Mouse (Mus musculus): ENCODE data around the gene Idnk.
"Not testable (repeated sequence)": the region's sequence is repeated elsewhere in the genome, so short reads cannot be mapped to it uniquely, and the experiment has no call there.

The Idnk gene

DNA sequence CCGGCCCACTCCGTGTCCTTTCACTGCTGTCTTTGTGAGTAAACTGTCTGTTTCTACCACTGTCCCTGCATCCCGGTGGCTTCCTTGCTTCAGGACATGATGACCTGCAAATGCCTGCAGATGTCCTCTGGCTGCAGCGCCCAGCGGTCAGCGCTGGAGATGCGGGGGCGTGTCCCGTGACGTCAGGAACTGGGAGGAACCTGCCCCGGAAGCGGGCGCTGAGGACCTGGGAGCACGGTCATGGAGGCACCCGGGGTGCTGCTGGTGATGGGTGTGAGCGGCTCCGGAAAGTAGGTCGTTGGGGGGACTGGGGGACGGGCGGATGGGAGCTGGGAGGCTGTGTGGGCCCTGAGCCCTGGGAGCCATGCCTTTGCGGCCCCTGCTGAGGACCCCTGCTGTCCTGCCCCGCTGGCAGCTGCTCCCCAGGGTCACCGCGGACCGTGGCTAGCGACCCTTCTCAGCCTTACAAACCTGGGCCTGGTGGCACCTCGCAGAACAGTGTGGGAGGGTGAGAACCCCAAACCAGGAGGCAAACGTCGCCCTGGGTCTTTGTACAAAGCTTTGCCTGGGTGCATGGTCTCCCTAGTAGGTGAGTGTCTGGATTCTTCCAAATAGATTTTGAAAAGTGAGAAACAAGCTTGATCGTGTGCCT, at the start of gene Idnk:
TSS of gene Idnk (plus strand) at position 203 of the 652 bp plus-strand sequence.
- CTCF ChIA-PET: interaction anchor here (0.9 to 1.3 kb wide), 2 partner anchors 33 to 76 kb away, joined by 3 read pairs; no protein-coding TSS in a partner anchor

DNA sequence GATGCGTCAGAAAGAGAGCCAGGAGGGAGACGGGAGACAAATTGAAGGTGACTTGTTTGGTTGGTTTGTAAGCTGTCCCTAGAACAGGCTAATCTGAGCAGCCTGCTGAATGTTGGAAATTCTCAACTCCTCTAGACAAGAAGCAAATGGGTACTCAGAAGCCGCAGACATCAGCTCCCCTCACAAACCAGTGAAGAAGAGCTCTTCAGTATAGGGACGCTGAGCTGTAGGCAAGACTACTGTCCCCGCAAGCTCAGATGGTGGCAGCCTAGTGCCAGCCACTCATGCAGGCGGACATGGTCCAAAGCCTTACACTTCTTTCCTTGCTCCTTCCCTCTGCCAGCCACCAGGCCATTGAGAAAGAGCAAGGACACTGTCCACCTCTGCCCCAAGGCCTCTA, 46.1 kb upstream of the Idnk start:
- CTCF ChIA-PET: no interaction called here

DNA sequence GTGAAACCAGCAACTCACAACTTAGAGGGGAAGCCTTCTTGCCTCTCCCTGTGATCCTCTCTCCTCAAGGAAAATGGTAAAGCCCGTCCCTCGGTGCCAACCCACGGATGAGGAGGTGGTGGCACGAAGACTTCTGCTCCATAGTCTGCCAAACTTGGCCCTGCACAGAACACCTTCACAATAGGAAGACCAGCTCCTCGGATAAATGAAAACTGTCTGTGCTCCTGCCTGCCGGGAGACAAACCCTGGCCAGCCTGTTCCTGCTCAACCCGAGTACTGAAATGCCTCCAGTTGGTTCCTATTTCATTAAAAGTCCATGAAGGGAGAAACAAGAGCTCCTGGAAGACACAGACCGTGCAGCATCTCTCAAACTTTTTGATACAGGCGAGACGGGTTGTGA, 45.3 kb upstream of the Idnk start:
- CTCF ChIA-PET: no interaction called here

DNA sequence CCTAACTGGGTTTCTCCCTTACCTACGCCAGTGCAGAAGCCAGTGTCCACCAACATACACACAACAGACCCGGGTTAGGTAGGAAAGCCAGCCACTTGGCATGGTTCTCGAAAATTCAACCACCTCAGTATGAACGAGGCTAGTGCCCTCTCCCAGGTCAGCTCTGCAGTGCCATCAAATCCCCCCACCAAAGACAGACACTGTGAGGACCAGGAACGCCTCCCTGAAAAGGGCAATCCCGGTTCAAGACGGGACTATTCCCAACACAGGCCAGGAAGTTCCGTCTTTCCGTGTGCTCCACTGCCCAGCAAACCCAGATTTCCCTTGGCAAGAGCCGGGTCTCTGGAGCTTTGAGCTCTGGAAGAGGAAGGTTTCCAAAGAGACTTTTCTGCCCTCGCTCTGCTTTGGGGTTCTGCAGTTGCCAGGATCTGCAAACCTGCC, 44.8 kb upstream of the Idnk start:
- CTCF ChIA-PET: no interaction called here

DNA sequence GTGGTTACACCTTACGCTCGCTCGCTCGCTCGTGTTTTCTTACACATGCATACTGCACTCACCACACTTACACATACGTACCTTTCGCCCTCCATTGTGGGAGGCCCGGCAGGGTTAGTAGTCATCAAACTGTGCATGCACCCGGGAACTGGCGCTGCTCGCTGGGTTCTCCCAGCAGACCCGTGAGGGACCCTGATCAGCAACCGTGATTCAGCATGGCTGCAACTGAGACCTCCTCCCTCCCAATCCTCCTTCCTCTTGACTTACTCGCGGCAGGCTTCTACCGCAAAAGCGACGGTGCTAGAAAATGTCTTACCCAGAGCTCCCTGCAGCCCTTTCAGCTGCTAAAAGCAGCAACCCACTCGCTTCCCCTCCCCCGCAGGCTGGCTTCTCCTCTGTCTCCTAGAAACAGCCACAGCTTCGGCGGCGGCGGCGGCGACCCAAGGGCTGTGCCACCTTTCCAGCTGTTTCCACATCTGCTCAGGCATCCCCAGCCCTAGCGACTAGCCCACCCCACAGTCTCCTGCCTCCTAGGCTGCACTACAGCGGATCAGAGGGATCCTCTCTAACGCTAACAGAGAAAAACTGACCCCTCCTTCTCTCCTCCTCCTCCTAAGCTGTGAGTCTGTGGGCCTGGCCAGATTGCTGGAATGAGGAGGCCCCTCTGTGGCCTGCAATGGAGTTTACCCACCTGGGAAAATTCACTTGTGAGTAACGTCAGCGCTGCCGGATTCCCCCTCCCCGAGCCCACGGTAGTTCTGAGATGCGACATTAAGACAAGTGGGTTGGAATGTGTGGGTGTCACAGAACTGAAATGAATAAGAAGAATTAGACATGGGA, 44.2 kb upstream of the Idnk start, which contains the start of gene Klhl3:
TSS of gene Klhl3 (minus strand) at position 532 of the 840 bp plus-strand sequence.
- CTCF ChIA-PET: no interaction called here

DNA sequence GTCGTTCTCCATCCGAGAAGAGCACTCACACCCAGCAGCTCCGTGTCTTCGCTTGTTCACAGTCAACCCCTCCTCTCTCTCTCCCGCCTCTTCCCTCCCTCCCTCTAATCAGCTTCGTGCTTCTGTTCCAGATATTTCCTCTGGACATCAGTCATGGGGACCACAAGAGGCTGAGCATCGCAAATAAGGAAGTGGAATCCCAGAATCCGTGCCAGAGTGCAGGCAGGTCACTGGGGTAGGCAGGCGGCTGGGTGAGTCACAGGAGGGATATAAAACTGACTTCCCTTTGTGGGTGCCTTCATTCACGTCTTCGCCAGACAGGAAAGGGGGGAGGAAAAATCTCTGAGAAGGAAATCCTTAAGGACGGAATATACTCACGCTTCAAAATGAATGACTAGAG, 42.2 kb upstream of the Idnk start:
- CTCF ChIA-PET: no interaction called here

DNA sequence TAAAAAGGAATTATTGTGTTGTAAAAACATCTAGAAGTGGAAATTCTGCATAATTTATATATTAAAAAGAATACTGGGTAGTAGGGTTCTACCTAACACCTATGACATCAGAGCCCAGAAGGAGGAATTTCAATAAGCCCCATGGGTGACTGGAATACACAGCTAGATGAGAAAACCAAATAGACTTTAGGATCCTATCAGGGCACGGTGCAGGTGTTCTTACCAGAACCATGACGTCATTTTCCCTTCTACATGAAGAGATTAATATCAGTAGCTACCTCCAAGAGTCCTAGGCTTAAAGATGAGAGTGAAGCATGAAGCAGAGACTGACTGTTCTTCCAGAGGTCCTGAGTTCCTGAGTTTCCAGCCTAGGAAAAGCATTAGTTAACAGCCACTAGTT, 40.6 kb upstream of the Idnk start:
- CTCF ChIA-PET: no interaction called here

DNA sequence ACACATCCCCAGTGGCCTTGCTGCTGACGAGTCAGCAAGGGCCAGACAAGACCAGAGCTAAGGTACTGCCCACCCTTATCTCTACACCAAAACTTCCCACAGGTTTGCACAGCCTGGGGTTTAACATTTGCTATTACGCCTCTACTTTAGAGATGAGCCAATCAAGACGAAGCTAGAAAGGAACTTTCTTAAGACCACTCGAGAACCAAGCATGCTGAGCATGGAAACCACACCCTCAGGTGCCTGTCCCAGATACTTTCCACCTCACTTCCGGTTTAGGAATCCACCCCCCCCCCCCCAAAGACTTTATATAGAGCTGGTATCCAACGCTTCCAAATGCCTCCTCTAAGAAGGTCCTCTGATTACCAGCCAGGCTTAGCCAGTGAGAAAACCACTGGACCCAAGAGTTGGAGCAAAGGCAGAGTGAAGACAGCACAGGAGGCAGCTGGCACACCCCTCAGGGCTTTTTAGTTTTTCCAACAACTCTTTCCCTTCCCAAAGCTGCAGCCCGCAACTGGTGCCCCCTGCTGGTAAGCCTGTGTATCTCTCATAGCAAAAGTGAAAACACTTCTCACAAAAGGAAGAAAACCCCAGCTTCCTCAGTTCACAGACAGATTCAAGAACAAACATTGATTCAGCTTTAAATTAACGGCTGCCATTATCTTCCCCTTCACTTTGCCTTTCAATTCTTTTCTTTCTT, 40.0 kb upstream of the Idnk start:
- CTCF ChIA-PET: no interaction called here

DNA sequence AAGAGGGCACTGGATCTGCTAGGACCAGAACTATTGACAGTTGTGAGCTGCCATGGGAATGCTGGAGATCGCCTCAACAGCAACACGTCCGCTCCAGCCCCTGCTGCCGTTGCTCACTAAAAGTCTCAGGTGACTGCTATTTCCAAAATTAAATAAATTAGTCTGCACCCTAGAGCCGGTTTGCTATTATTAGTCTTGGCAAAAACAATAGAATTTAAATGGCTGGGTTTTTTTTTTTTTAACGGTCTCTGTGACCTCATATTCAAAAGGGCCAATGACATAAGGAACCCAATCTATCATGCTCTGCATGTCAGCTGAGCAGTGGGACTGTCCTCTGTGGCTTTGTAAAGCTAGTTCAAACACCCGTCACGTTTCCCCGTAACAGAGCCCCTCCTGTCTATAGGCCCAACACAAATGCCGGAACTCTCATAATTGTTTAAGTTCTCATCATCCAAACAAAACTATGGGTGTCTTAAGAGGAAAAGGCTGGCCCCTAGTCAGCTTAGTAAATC, 34.6 kb upstream of the Idnk start:
- CTCF ChIA-PET: no interaction called here

DNA sequence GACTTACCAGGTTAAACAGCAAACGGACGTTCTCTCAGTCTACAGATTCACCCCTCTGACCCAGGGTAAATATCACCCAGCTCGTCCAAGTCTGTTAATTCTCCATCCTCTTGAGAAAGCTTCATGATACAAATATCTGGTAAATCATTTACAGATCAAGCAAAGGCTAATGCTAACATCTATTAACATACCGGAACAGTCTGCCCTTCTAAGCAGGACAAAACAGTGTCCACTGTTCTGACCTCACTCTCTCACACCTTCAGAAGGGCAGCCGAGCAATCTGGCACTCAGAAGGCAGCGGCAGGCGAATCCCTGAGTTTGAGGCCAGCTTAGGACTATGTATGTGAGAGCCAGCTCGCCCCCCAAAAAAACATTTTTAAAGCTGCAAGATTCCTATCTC, 34.1 kb upstream of the Idnk start:
- CTCF ChIA-PET: no interaction called here

DNA sequence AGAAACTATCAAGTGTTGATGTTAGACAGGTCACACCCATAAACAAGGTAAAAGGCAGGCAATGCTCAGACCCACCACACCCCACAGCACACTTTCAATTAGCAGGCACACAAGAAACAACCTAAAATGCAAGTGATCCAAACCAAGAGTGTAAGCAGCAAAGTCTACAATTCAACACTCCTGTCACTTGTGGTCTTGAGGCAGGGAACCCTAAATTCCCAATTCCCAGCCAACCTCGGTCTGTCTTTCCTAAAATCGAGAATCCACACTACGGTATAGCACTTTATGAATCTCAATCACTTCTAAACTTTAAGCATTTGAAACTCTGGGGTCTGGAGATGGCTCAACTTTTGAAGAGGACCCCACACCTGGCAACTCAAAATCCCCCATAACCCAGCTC, 33.2 kb upstream of the Idnk start:
- CTCF ChIA-PET: no interaction called here

DNA sequence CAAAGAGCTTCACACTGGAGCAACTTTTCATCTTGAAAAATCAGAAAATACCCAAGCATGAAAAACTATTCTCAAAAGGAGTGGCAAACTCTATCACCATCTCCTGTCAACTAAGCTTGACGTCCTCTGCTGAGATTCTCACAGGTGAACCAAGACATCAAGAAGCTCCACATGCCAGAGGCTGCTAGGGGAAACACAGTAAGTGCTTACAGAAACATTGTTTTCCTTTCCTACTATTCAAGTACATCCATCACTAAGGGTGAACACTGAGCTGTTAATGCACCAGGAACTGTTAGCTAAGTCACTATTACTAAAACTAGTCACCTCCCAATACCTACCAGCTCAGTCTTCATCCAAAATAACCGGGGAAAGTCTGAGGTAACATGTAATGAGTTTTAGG, 32.5 kb upstream of the Idnk start:
- CTCF ChIA-PET: interaction anchor here (0.7 kb wide), 2 partner anchors 33 to 430 kb away, joined by 3 to 7 read pairs; partner anchors contain the start of gene Idnk

DNA sequence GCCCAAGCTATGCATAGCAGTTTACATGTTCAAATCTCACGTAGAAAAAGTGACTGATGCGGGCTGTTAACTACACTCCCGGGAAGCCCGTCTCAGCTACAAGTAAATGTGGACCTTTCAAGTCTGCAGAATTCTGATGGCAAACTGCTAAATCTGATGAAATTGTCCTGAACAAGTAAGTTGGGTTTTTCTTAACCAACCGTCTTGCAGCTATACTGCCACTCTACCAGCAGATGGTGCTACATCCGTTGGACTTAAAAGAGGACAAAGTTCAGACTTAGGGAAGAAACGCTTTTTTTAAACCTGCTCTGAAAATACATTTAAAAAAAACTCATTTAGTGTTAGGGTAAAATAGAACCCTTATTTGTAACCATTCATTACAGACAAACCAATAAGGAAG, 31.3 kb upstream of the Idnk start:
- CTCF ChIA-PET: no interaction called here

DNA sequence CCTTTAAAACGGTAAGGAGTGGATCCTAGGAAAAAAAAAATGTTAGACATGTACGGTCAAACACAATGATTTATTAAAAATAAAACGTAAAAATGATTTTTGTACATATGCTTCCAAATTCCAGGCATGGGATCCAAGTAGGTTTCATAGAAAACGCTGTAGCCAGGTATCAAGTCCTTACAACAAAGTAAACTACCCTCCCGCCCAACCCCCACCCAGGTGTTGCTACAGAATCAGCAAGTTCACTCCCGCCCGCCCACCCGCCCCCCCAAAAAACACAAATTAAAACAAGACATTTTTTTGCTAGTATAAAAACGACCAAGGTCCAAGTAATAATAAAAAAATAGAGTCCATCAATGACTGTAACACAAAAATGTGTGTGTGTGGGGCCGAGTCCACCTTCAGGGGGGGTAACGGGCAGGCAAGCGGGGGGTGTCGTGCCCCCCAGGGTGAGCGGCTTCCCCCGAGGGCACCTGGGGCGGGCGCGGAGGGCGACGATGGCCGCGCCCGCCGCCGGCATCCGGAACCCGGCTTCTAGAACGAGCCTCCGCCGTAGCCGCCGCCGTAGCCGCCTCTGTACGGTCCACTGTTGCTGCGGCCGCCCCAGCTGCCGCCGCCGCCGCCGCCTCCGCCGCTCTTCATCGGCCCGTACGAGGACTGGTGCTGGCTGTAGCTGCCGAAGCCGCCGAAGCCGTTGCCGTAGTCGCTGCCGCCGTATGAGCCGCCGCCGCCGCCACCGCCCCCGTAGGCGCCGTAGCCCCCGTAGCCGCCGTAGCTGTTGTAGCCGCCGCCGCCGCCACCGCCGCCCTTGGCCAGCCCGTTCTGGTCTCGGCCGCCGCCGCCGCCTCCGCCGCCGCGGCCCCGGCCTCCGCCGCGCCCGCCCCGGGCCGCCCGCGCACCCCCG, 30.3 kb upstream of the Idnk start:
- CTCF ChIA-PET: no interaction called here

DNA sequence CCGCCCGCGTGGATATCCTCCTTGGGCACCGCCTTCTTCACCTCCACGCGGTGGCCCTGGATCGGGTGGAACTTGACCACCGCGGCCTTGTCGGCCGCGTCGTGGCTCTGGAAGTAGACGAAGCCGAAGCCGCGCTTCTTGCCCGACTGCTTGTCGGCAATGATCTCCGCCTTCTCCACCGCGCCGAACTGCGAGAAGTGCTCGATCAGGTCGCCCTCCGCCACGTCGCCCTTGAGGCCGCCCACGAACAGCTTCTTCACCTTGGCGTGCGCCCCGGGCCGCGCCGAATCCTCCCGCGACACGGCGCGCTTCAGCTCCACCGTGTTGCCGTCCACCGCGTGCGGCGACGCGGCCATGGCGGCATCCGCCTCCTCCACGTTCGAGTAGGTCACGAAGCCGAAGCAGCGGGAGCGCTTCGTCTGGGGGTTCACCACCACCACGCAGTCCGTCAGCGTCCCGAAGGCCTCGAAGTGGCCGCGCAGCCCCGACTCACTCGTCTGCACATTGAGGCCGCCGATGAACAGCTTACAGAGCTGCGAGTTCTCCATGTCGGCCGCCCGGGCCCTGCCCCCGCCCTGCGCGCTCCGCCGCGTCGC, 29.6 kb upstream of the Idnk start:
- CTCF ChIA-PET: no interaction called here

DNA sequence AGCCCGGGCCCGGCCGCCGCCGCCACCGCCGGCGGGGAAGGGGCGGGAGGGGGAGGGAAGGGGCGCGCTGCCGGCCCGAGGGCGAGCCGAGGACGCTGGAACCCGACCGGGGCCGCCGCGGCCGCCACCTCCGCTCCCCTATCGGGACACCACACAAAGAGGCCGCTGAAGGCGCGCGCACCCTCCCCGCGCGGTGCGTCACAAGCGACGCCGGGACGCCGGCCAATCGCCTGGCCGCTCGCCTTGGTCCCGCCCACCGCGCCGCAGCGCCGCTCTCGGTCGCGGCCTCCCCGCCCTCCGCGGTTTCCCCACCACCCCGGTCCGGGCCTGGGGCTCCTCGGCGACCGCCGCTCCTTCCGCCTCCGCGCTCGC, 29.1 kb upstream of the Idnk start, which contains the start of gene Hnrnpa0:
TSS of gene Hnrnpa0 (minus strand) at position 161 of the 372 bp plus-strand sequence.
- CTCF ChIA-PET: no interaction called here

DNA sequence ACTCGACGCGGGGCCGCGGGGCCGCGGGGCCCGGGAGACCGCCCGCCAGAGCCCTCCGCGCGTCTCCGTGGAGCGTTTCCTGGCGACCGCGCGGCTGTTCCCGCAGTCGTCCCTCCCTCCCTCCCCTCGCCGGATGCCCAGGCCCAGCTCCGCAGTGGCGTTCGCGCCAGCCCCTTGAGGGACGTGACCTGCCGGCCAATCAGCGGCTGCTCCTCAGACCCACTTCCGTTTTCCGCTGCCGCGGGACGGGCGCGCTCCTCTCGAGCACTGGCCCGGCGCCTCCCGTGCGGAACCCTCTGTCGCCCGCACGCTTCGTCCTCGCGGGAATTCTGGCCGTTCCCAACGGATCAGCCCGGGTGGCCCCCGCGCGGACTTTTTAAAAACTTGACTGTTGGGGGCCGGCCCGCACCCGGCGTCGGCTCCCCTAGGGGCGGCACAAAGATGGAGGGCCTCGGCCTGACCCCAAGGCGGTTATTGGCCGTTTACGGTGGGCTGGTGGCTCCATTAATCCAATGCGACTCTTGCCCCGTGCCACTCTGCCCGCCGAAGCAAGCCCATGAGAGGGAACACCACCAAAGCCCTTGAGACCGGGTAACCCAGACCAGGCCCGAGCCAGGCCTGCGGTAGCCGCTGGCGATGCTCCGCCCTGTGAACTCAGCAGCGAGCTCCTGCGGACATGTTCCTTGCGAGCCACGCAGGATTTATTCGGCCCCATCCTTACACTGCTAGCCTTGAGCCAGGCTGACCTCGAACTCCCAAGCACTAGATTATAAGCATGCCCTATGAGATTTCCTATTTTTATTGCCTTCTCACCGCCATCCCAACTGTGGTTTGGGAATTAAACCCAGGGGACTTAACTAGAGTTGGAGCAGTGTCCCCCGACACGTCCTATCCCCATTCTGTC, 28.4 kb upstream of the Idnk start:
- CTCF ChIA-PET: no interaction called here

DNA sequence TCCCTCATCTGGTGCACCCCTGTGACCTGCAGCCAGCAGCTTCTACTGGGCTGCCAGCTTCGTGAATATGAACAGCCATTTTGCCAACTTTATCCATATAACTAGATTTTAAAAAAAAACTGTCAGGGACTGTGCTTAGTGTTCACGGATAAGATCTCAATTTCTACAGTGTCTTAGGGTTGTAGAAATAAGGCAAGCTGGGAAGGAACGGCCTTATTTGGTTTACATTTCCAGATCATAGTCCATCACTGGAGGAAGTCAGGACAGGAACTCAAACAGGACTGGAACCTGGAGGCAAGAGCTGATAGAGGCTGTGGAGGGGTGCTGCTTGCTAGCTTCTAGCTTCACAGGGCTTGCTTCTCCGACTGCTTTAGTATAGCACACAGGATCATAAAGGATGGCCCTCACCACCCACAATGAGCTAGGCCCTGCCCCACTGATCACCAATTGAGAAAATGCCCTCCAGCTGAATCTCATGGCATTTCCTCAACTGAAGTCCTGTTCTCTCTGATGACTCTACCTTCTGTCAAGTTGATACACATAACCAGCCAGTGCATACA, 27.7 kb upstream of the Idnk start:
- CTCF ChIA-PET: no interaction called here

DNA sequence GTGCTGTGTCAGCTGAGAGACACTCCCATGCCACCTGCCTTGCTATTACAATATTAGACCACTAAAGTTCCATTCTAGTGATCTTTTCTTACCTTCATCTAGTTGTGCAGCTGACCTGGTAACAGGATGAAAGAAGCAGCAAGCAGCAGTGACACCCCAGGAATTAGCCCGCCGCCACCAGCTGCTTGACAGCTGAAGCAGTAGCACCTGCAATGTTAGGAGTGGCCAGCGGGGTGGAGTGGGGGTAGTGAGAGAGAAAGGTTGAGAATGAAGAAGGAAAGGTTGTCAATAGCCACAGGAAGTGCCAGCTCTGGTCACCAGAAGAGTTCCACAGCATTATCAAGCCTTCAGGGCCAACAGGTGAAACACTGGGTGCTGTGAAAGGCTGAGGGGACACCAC, 25.8 kb upstream of the Idnk start:
- CTCF ChIA-PET: interaction anchor here (0.5 kb wide), 1 partner anchor 21 kb away, joined by 3 read pairs; no protein-coding TSS in a partner anchor

DNA sequence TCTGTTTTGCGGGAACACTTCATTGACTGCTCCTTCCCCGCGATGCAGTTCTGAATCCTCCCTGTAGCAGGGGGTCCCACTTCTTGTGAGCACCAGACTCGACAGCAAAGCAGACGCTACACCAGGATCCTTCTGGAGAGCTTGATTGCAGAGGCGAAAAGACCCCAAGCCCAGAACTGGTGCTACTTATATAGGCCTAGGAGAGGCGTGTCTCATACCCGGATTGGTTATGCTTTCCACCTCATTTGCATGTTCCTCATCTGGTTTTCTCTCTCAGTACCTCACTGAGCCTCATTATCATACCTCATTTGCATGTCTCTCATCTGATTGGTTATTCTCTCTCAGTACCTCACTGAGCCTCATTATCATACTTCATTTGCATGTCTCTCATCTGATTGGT, 10.8 kb upstream of the Idnk start:
- CTCF ChIA-PET: not testable (repeated sequence)
